Mouse (Mus musculus): ENCODE results near the gene H6pd.

The H6pd gene

GRCm38 (mm10) chr4:150029885-150030284 lies 21.1 kb upstream of the H6pd start:
- no peak for ATAC-seq (ENCODE audit: insufficient number of reproducible peaks, low FRiP score, low TSS enrichment)

- no peak for ATAC-seq (ENCODE audit: insufficient number of reproducible peaks, low FRiP score, low TSS enrichment)
Observed at GRCm38 (mm10) chr4:150023518-150023917, 14.7 kb upstream of the H6pd start.

- ATAC-seq (ENCODE audit: insufficient number of reproducible peaks, low FRiP score, low TSS enrichment), result no peak
Observed at GRCm38 (mm10) chr4:150019741-150020380, 11.0 kb upstream of the H6pd start.

DNA sequence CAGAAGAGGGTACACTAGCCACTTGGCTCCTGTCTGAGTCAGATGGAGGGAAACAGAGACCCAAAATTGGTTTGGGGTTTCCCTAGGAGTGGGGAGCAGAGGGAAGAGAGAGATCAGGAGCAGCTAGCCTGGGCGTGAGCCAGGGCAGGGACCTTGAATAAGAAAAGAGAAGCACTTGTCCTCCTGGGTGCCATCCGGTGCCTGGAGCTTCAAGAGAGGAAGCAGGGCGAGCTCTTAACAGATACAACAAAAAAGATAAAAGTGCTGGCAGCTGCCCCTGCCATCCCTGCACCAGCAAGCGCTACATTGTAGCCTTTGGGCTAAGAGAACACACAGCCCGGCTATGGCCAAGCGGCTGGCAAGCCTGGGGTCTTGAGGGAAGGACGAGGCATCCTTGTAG lies 6.6 kb upstream of the H6pd start:
- no peak for ATAC-seq (ENCODE audit: insufficient number of reproducible peaks, low FRiP score, low TSS enrichment)

DNA sequence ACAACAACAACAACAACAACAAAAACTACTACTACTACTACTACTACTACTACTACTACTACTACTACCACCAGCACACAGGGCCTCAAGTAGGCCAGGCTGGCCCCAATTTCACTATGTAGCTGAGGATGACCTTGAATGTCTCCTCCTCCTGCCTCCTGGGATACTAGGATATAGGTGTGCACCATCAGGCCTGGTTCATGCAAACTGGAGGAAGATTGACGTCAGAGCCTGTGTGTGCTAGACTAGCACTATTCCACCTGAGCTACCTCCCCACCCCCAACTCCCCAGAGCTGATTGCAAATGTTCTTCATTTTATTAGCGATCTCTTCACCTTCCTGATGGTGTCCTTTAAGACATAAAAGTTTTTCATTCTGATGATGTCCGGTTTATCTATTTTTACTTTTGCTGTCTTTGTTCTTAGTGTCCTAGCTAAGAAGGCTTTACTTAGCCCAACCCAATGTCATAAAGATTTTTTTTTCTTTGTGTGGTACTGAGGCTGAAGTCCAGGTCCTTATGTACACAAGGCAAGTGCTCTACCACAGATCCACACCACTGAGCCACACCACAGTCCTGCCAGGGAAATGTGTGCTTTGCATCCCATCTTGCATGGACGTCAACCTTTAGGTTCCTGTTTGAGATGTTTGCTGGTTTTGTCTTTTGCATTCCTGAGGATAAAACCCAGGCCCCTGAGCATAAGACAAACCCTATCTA lies 5.7 kb upstream of the H6pd start:
- no peak for ATAC-seq (ENCODE audit: insufficient number of reproducible peaks, low FRiP score, low TSS enrichment)

DNA sequence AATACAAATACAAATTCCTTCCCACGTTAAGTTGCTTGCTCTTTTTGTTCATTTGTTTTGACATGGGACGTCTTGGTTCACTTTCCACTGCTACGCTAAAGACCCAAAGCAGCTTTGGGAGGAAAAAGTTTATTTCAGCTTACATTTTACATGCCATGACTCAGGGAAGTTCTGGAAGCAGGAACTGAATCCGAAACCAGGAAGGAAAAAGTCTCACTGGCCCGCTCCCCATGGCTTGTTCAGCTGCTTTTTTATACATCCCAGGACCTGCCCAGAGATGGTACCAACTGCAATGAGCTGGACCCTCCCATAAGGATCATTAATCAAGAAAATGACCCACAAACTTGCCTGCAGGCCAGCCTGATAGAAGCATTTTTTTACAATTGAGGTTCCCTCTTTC lies 5.0 kb upstream of the H6pd start:
- ATAC-seq (ENCODE audit: insufficient number of reproducible peaks, low FRiP score, low TSS enrichment), result no peak

DNA sequence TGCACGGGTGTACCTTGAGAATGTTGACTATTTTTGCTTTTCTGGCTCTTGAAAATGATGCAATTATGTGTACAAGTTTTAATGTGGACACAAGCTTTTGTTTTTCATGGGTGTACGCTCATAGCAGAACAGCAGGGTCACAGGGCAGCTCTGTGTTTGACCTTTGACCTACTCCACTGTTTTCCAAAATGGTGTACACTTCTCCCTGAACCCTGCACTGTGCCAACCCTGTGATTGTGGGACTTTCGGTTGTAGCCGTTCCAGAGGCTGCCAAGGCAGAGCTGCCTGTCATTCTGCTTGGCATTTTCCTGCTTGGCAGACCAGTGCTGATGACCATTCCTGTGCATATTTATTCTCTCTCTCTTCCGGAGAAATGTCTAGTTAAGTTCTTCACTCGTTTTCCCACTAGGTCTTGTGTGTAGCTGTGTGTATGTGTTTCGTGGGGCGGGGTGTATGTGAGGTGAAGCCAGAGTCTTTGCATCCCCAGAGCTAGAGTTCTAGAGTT lies 4.4 kb upstream of the H6pd start:
- ATAC-seq (ENCODE audit: insufficient number of reproducible peaks, low FRiP score, low TSS enrichment), result no peak

GRCm38 (mm10) chr4:150012322-150012723 lies 3.5 kb upstream of the H6pd start:
- ATAC-seq (ENCODE audit: insufficient number of reproducible peaks, low FRiP score, low TSS enrichment), result no peak

- no peak for ATAC-seq (ENCODE audit: insufficient number of reproducible peaks, low FRiP score, low TSS enrichment)
Observed at GRCm38 (mm10) chr4:150011564-150012321, 2.9 kb upstream of the H6pd start.

- ATAC-seq (ENCODE audit: insufficient number of reproducible peaks, low FRiP score, low TSS enrichment), result no peak
Observed at GRCm38 (mm10) chr4:150010054-150010730, 1.4 kb upstream of the H6pd start.

GRCm38 (mm10) chr4:150009587-150009930 lies 736 bp upstream of the H6pd start:
- 0 out of 2 replicates have a peak, but pooled peaks have one; percentile 2 for ATAC-seq (ENCODE audit: insufficient number of reproducible peaks, low FRiP score, low TSS enrichment)

DNA sequence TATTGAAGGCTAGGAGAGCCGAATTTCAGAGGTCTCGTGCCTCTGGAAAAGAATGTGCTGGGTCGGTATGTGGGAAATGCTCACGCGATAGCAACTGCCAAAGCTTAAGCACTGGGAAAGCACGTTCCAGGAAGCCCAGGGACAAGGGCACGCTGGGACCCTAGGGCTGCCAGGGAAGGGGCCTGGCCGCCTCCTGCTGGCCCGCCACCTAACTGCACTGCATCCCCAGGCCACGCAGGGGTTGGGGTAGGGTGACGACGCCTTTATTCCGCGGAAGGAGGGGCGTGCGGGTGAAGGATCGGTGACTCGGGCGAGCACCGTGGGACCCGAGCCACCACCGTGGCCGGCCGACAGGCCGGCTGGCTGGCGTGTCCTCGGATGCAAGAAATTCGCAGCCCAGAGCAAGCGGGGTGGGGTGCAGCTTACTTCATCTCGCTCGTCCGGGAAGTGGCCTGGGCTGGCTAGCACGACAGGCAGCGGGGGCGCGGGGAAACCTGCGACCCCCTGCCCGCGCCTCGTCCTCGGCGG lies 434 bp downstream of the H6pd start:
- peak; percentile 66; the same call in 1 of the 2 replicates for ATAC-seq (ENCODE audit: insufficient number of reproducible peaks, low FRiP score, low TSS enrichment)

- no peak for ATAC-seq (ENCODE audit: insufficient number of reproducible peaks, low FRiP score, low TSS enrichment)
Observed at GRCm38 (mm10) chr4:150007444-150007843, 1.4 kb downstream of the H6pd start.

GRCm38 (mm10) chr4:150006991-150007390 lies 1.8 kb downstream of the H6pd start:
- ATAC-seq (ENCODE audit: insufficient number of reproducible peaks, low FRiP score, low TSS enrichment), result no peak

DNA sequence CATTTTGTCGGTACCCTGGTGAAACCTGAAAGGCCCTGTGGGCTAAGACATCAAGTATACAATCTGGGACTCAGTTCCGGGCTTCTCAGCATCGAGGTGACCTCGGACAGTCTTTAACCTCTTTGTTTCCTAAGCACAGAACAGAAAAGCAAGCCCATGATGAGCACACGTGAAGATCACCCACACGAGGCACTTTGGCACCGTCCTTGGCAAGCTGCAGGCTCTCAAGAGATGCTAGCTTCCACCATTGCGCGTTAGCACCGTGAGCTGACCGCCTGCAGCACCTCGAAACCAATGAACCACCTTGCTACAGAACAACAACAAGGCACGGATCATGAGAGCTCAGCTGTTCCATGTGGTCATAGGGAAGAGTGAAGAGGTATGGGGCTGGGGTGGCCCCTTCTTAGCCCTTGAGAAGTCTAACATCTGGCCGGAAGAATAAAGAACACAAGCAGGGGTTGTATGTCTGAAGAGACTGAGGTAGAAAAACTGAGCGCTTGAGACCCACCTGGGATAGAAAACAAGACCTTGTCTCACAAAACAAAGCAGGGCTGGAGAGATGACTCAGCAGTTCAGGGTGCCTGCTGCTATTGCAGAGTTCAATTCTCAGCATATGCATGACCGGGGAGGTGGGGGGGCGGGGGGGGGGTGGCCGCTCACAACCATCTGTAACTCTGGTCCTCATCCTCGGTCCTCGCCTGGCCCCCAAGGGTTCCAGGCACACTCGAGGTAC lies 2.5 kb downstream of the H6pd start:
- ATAC-seq (ENCODE audit: insufficient number of reproducible peaks, low FRiP score, low TSS enrichment), result no peak

GRCm38 (mm10) chr4:150005231-150005630 lies 3.6 kb downstream of the H6pd start:
- ATAC-seq (ENCODE audit: insufficient number of reproducible peaks, low FRiP score, low TSS enrichment), result no peak

GRCm38 (mm10) chr4:150003641-150004040 lies 5.2 kb downstream of the H6pd start:
- no peak for ATAC-seq (ENCODE audit: insufficient number of reproducible peaks, low FRiP score, low TSS enrichment)

DNA sequence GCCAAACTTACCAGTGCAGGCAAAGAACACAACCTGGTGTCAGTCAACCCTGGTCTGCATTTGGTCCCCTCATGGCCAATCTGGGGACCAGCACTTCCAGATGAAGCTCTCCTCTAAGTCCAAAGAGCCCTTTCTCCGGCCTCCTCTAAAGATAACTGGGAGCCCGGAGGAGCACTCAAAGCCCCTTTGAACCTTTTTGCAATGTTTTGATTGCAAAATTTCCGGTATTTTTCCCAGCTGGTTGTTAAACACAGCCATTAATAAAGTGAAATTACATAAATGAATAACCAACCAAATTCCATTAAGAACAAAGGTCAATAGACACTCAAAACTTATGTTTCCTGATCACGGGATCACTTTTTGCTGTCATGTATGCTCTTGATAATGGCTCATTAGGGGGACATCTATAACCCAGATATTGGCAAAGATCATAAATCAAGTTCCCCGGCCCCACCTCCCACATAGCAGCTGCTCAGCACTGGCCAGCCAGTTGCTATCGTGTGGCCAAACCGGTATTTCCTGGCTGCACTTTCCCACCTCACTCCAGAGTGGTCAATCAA lies 5.7 kb downstream of the H6pd start:
- ATAC-seq (ENCODE audit: insufficient number of reproducible peaks, low FRiP score, low TSS enrichment), result no peak

GRCm38 (mm10) chr4:150002021-150002528 lies 6.7 kb downstream of the H6pd start:
- ATAC-seq (ENCODE audit: insufficient number of reproducible peaks, low FRiP score, low TSS enrichment), result no peak

Data from cerebellum, adult (tissue).